Comparison of ENCODE assay signal across 8 mouse cellular contexts in genomic region chr7:132672481-132672959, GRCm38 (mm10).
A peak's percentile ranks its signal among the peaks of the same experiment; 100 is the strongest.
DNase-seq lines count a peak whose midpoint lies in the region; ATAC-seq lines count a peak whose summit lies in the region.

No protein-coding gene starts in this region.

- H3K27me3 ChIP-seq in kidney, embryonic 14.5 days (ENCODE audit: control insufficient read depth, insufficient read depth, low read length): no peaks in the 10 kb centered on the region
- H3K27me3 ChIP-seq in kidney, embryonic 16.5 days (ENCODE audit: insufficient read depth, low read length): no peaks in the 10 kb centered on the region
- H3K27me3 ChIP-seq in megakaryocyte, embryonic 14.5 days (replicated peaks): no peaks in the 10 kb centered on the region
- no peaks in the 10 kb centered on the region; the same call in 1 of the 2 replicates for H3K27me3 ChIP-seq in forebrain, embryonic 11.5 days (ENCODE audit: control insufficient read depth, insufficient read depth, low read length)

- no peak for ATAC-seq in kidney, embryonic 14.5 days (ENCODE audit: low FRiP score, low TSS enrichment)
- ATAC-seq in erythroid progenitor cell, adult 5-6 weeks (replicated peaks; ENCODE audit: low FRiP score, poor library complexity, severe bottlenecking): peak; percentile 62; the same call in 1 of the 2 replicates
- ATAC-seq in kidney, embryonic 16.5 days (ENCODE audit: low FRiP score, low TSS enrichment): 0 out of 2 replicates have a peak, but pooled peaks have one; percentile 32
- ATAC-seq in forebrain, embryonic 11.5 days (replicated peaks; ENCODE audit: low FRiP score): no peak

- no peaks in the 10 kb centered on the region; the same call in 1 of the 2 replicates for H3K4me1 ChIP-seq in kidney, embryonic 14.5 days (ENCODE audit: control insufficient read depth, insufficient read depth, low read length)
- no peaks in the 10 kb centered on the region; the same call in 1 of the 2 replicates for H3K4me1 ChIP-seq in kidney, embryonic 16.5 days (ENCODE audit: insufficient read depth, low read length)
- H3K4me1 ChIP-seq in megakaryocyte, embryonic 14.5 days: peaks cover 71% of the 10 kb centered on the region
- H3K4me1 ChIP-seq in forebrain, embryonic 11.5 days (replicated peaks; ENCODE audit: control insufficient read depth, insufficient read depth, low read length): no peaks in the 10 kb centered on the region; the same call in 1 of the 2 replicates

- H3K4me2 ChIP-seq in kidney, embryonic 14.5 days (replicated peaks; ENCODE audit: low read depth, low read length): no peak overlapping the region
- no peak overlapping the region for H3K4me2 ChIP-seq in kidney, embryonic 16.5 days (replicated peaks; ENCODE audit: low read depth, low read length)
- H3K4me2 ChIP-seq in forebrain, embryonic 11.5 days (ENCODE audit: low read depth, low read length, severe bottlenecking): no peak overlapping the region

- no peaks in the 10 kb centered on the region for H3K36me3 ChIP-seq in kidney, embryonic 14.5 days (ENCODE audit: control insufficient read depth, insufficient read depth, low read length)
- H3K36me3 ChIP-seq in kidney, embryonic 16.5 days (ENCODE audit: insufficient read depth, low read length): no peaks in the 10 kb centered on the region
- peaks cover 2% of the 10 kb centered on the region for H3K36me3 ChIP-seq in megakaryocyte, embryonic 14.5 days (replicated peaks; ENCODE audit: low read length)
- no peaks in the 10 kb centered on the region for H3K36me3 ChIP-seq in forebrain, embryonic 11.5 days (ENCODE audit: control insufficient read depth, insufficient read depth, low read length)

- 70% methylated on average over 7 of the region's 7 CpGs for WGBS in kidney, embryonic 14.5 days
- WGBS in kidney, embryonic 16.5 days: 68% methylated on average over 7 of the region's 7 CpGs
- 85% methylated on average over 7 of the region's 7 CpGs for WGBS in forebrain, embryonic 11.5 days

- peak; percentile 66 for DNase-seq in kidney, adult 11 months
- peak; percentile 25 for DNase-seq in ES-CJ7 (ENCODE audit: low read depth, low spot score)
- no peak for DNase-seq in c-Kit-positive CD71-positive TER-119-positive erythroid progenitor cells, embryonic 14.5 days (ENCODE audit: low spot score)
- DNase-seq in forebrain, embryonic 11.5 days (ENCODE audit: low spot score): no peak

- H3K27ac ChIP-seq in kidney, embryonic 14.5 days (ENCODE audit: low read depth, low read length): no peak overlapping the region
- no peak overlapping the region for H3K27ac ChIP-seq in kidney, embryonic 16.5 days (ENCODE audit: low read length)
- H3K27ac ChIP-seq in forebrain, embryonic 11.5 days (ENCODE audit: low read depth, low read length): no peak overlapping the region

- no peaks in the 10 kb centered on the region for H3K9me3 ChIP-seq in kidney, embryonic 14.5 days (ENCODE audit: control insufficient read depth, low read length)
- H3K9me3 ChIP-seq in kidney, embryonic 16.5 days (ENCODE audit: low read length): no peaks in the 10 kb centered on the region
- no peaks in the 10 kb centered on the region for H3K9me3 ChIP-seq in megakaryocyte, embryonic 14.5 days
- H3K9me3 ChIP-seq in forebrain, embryonic 11.5 days (ENCODE audit: control insufficient read depth, low read length): no peaks in the 10 kb centered on the region

- H3K9ac ChIP-seq in kidney, embryonic 14.5 days (ENCODE audit: low read depth, low read length): no peak overlapping the region
- H3K9ac ChIP-seq in kidney, embryonic 16.5 days (replicated peaks; ENCODE audit: low read length): no peak overlapping the region
- H3K9ac ChIP-seq in forebrain, embryonic 11.5 days (ENCODE audit: low read length): no peak overlapping the region

- no peak overlapping the region for H3K4me3 ChIP-seq in kidney, embryonic 14.5 days (ENCODE audit: low read length)
- H3K4me3 ChIP-seq in kidney, embryonic 16.5 days (ENCODE audit: low read length): no peak overlapping the region
- H3K4me3 ChIP-seq in megakaryocyte, embryonic 14.5 days (replicated peaks): peak overlapping the region; percentile 71
- H3K4me3 ChIP-seq in forebrain, embryonic 11.5 days (ENCODE audit: low read depth, low read length): no peak overlapping the region

Comparison
In these comparisons a context has a peak if more than half of its experiments do, and no peak if none do; other contexts are left out.
1. ATAC-seq: peak in erythroid progenitor cell, adult 5-6 weeks (single experiment) and kidney, embryonic 16.5 days (single experiment); none in kidney, embryonic 14.5 days (single experiment) and forebrain, embryonic 11.5 days (single experiment).
2. DNase-seq: peak in kidney, adult 11 months (single experiment) and ES-CJ7 (single experiment); none in c-Kit-positive CD71-positive TER-119-positive erythroid progenitor cells, embryonic 14.5 days (single experiment) and forebrain, embryonic 11.5 days (single experiment).